Mouse (Mus musculus): ENCODE results near the gene Ptprd. TPM values are rescaled to one million over a fixed set of nuclear protein-coding genes. Genes with fewer than 3 reads are reported as not detected.

Ptprd gene
- 10 to 100 TPM in 1 of 4 experiments, 1 to 10 TPM in 3; 5.5 to 10.7 (median 7.3) TPM for total RNA-seq (2022)

DNA sequence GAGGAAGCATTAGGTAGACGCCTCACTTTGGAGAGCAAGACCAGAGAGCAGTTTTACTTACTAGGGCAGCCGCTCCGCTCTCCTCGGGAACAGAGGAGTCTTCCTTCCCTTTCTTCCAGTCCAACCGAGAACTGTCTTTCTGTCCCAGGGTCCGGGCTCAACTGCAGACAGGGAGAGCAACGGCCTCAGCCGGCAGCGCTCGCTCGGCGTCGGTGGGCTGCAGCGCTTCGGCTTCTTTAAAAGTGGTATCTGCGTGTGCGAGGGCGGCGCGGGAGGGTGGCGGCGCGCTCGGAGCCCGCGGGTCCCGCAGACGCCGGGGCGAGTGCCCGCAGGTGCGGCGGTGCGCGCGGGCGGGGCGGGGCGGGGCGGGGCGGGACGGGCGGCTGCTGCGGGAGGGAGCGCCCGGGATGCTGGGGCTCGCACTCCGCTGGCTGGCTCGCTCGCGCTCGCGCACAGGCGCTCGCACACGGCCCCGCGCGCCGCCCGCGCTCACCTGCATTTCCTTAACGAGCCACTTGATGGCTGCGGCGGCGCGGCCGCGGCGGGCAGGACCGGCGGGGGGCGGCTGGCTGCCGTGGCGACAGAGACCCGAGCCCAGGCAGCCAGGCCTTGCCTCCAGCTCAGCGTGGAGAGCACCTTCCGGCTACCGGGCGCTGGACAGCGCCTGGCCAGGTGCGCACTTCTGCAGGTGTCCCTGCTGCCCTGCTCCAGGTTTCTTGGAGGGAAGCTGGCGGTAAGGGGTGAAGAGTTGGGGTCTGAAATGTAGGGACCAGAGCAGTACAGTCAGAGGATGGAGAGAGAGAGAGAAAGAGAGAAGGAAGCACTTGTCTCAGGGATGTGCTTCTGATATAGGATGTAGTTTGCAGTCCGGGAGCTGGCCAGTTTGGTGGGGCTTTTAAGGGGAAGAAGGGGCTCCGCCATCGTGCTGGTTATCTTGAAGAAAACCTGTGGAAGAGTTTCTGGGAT is at the start of gene Ptprd:
TSS of gene Ptprd (minus strand) at position 433 of the 966 bp plus-strand sequence.
- DNase-seq (ENCODE audit: low spot score), result no peak

DNA sequence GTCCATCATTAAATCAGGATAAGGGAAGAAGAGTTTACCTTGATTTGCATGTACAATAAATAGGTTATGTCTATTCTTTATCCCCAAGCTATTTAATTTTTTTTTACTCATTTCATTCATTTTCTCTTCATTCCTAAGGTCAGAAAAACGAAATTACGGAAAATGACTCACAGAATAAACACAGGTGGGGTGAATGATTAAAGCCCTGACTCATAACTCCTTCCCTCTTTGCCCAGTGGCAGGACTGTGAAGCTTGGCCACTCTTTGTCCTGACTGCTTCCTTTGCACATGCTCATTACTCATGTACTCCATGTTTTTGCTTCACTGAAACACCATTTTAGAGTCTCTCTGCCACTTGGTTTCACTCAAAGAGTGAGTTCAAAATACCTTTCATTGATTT is 24.1 kb upstream of the Ptprd start:
- DNase-seq (ENCODE audit: low spot score), result no peak

DNA sequence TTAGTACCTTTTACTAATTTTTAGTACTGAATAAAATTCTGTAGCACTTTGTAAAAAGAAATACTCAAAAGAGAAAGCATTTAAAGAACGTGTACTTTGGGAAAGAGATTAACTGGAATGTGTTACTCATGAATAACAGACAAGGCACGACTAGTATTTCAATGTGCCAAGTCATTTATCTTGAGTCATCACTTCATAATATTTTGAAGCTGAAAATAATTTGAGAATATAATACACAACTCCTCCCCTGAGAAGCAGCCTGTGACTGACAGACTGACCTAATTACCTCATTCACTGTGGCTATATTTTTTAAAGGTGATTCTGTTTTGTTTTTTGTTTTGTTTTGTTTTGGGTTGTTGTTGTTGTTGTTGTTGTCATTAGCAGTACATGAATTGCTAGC is 23.6 kb upstream of the Ptprd start:
- DNase-seq (ENCODE audit: low spot score), result no peak

DNA sequence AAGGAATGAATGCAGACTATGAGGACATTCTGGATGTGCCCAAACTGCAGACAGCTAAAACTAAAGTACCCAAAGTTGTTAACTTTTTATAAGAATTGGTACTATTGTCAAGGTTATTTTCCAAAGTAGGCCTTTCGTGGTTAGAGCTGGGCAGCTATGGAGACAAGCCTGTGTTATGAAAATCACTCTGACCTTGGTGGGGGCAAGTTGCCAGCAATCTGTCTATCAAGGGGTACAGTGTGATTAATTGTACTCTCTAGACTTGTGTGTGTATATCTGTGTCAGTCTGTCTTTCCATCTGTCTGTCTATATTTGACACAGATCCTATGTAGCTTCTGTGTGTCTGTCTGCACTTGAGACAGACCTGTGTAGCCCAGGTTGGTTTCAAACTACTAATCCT is 22.9 kb upstream of the Ptprd start:
- no peak for DNase-seq (ENCODE audit: low spot score)

DNA sequence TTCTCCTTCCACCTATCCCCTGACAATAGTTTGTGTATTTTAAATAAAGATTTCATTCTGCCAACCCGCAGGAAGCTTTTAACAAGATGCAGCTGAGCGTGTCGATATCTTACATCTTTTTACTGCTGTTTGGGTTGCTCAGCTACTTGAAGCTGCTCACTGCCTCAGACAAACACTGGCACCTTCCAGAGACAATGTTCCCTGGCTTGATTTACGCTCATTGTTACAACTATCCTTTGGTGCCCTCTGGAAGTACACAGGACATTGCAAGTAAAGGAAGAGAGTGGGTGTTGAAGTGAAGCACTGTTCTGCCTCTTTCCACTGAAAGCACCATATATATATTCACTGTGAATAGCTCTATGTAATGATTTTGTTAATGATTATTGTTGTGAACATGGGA is 2.2 kb upstream of the Ptprd start:
- DNase-seq (ENCODE audit: low spot score), result no peak

DNA sequence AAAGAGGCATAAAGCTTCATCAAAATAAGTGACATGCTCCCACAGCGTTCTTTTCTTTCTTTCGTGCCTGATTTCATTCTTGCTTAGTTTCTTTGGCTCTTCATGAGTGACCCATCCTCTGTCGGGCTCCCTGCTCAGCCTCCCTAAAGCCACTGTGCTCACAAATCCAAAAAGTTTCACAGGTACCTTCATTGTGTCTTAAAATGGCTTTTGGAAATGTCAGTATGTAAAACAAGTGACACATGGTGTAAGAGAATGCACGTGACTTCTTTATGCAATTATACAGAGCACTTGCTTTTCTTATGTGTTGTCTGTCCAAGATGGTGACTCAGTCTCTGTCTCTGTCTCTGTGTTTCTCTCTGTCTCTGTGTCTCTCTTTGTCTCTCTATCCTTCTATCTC is 1.2 kb upstream of the Ptprd start:
- no peak for DNase-seq (ENCODE audit: low spot score)

DNA sequence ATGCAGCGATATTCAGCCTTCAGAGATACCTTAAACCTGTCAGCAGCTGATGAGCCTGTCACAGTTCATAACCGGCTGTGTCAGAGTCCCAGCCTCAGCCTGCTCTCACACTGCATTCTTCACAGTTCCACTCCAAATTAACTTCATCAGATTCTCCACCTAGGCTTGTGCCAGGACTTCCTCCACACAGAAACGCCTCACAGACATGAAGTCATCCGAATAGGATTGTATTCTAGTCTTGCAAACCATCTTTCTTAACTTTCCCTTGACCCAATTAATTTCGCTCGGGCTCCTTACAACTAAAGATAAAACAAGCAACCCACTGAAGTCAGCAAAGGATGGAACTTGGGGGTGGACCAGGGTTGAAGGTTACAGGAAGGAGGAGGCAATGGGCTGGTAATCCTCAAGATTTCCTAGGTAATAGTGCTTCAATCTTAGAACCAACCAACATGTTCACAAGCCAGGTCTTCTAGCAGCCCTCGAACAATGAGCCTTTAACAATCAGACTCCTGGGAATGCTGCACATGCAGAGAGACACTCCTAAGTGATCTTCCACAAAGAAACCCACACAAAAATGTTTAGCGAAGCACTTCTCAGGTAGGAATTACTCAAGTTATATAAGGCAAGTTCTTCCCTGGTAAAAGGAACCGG is 758 bp downstream of the Ptprd start:
- DNase-seq (ENCODE audit: low spot score), result no peak

DNA sequence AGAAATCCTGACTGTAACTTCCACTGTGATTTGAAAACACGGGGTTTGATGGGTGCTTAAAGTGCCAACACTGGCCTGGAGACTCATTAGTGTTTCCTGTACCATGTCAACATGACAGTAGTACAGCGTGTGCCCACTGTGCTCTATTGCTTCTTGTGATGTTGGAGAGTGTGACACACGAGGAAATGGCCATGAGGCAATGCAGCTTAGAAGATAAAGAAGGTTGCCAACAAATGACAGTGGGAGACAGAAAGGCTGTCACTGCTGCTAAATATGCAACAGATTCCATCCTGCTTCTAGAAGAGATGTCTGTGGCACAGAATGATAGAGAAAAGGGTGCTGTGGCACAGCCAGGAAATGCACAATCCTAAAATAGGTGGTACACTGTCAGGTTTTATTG is 6.7 kb downstream of the Ptprd start:
- no peak for DNase-seq (ENCODE audit: low spot score)

DNA sequence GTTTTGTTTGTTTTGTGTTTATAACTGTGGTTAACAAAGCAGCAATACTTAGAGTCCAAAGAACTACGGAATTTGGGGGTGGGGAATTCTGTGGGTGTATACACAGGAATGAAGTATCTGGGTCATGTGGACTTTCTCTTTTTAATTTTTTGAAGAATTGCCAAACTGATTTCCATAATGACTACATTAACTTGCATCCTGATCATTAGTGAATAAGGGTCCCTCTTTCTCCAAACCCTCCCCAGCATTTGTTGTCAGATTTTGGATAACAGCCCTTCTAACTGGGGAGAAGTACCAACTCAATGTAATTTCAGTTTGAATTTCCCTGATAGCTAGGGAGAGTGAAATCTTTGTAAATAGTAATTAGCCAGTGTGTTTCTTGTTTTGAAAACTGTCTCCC is 43.3 kb downstream of the Ptprd start:
- DNase-seq (ENCODE audit: low spot score), result no peak

DNA sequence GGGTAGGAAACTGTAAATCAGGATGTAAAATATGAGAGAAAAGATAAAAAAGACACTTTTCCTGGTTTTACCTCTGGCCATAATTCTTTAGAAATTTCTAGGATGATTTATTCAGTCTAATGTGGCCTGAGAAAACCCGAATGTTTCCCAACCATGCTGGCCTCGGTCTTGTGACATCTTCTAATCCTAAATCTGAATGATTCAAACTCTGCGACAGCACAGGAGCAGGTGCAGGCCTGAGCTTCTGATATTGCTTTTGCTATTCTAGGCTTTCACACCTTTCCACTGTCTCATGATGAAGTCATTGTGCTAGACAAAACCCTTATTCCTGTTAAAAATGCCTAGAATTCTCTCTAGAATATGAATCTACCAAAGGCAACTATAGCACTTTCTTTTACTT is 51.3 kb downstream of the Ptprd start:
- no peak for DNase-seq (ENCODE audit: low spot score)

DNA sequence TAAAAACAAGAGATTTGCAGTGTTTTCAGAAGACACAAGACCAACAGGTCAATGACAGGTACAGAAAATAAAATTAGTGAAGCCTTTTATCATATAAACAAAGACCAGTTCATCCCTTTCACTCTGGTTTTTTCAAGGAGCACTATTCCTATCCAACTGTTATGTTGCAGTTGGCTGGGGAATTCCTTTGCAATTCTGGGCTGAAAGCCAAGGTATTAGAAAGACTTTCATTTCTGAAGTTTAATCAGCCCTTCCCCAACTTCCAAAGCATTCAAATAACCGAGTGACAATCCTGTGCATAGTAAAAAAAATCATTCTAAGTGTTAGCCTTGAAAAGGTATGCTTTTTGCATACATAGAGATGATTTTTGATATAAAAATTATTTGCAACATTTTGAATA is 61.2 kb downstream of the Ptprd start:
- no peak for DNase-seq (ENCODE audit: low spot score)

DNA sequence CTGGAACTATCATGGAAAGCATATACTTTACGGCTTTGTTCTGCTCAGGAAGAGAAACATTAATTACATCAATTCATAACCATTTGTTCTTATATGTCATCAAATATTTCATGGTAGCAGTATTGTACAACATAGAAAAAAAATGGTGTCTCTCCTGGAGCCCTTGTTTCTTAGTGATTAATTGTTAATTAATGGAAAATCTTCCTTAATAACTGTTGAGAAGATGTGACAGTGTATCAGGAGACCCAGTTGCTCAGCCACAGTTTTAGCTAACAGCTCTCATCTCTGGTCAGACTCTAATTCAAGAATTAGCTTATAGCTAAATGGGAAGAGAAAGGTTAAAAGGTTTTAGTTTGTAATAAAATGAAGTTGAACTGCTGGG is 69.0 kb downstream of the Ptprd start:
- no peak for DNase-seq (ENCODE audit: low spot score)

DNA sequence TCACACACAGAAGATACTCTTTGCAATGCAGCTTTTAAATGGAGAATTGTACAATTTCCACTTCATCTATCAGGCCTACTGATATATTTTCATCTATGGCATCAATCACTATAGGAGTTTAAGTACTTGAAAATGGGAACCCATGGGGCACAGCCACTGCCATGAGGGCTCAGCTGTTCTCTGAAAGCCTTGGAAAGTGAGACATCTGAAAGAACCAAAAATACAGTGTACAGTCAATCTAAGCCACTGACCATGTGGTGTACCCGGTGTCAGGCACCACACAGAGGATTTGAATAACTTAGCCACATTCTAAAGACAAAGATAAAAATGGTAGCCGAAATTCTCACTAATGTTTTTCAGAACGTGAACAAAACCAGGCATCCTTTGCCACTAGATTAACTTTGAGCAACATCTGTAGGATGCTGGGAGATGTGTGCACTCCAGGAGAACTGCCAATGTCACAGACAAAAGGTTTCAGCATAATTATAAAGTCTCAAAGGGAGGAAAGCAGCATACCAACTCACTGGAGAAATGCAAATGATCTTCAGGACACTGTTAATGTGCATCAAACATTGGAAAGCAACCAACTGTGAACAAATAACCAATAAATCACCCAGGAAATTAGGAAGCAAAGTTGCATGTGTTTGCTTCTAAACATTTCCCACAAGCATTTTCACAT is 69.5 kb downstream of the Ptprd start:
- no peak for DNase-seq (ENCODE audit: low spot score)

DNA sequence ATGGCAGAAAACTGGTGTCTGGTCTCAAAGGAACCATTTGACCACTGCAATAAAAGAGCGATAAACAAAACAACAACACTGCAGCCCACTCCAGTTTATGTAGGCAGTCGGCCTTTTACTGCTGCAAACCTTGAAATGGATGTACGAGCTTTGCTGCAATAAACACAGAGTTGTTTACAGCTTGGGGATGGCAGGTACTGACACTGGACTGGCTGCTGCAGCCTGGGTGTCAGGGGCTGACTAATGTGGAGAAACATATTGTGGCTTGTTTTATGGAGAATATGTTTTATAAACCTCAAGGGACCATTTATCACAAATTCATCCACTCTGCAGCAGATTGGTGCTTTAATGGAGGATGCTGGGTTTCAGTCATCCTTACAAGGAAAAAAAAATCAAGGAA is 100.9 kb downstream of the Ptprd start:
- DNase-seq (ENCODE audit: low spot score), result no peak

DNA sequence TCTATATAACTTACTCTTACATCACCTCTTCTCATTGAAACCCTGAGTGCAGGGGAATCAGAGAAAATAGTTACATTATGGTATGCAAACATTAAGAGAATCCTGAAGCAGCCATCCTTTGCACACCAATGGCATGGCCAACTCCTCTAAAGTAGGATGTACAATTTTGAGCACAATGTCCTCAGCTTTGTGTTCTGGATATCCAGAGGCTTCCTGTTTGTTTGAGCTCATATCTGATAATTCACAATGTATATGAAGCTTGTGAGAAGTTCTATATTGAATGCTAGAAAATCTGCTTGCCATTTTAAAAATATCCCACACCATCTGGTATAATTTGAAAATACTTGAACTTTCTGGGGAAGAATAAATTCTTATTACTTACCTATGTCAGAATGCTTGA is 114.2 kb downstream of the Ptprd start:
- no peak for DNase-seq (ENCODE audit: low spot score)

DNA sequence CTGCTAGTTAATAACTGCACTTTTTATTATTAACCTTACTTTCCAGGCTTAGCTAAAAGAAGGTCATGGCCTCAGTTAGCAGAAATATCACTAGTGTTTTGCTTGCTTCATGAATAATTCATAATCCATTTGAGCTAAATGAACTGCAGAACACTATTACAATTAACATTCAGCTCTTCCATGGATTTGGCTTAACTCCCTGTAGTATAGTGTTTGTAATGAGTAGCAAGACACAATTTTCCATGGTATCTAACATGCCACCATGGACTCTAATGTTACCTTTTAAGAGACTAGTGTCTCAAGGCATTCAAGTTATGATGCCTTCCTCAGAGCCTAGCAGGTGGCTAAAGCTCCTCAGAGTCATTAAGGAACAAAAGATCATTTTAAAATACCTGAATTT is 129.0 kb downstream of the Ptprd start:
- no peak for DNase-seq (ENCODE audit: low spot score)

DNA sequence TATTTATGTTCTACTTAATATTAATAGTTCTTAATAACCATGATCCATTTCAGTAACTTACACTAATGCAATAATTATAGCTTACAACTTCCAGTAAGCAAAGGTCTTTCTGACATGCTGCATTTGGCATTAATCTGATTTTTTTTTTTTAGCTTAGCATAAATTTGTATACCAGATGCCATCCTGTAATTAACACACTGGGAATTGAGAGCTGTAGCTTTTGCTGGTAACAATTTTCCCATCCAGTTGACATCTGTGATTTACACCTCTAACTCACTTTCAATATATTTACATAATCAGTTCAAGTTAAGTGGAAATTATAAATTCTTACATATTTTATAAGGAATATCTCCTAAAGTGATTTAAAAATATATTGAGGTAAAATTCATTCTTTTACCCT is 134.3 kb downstream of the Ptprd start:
- no peak for DNase-seq (ENCODE audit: low spot score)

DNA sequence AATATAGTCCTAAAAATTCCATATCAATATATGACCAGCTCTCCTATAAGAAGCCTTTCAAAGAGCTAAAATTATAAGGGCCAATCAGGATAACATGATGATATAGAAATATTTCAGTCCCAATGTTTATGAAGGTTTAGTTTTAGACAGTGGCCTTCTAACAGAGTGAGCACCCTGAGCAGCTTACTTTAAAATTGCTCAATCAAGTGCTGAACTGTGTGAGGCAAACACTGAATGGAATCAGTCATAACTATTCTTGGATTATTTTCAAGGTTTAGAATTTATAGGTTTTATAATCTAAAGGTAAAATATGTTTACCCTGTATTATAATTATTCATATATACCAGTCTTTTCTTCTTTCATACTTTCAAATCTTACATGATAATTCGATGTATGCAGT is 134.7 kb downstream of the Ptprd start:
- DNase-seq (ENCODE audit: low spot score), result no peak

DNA sequence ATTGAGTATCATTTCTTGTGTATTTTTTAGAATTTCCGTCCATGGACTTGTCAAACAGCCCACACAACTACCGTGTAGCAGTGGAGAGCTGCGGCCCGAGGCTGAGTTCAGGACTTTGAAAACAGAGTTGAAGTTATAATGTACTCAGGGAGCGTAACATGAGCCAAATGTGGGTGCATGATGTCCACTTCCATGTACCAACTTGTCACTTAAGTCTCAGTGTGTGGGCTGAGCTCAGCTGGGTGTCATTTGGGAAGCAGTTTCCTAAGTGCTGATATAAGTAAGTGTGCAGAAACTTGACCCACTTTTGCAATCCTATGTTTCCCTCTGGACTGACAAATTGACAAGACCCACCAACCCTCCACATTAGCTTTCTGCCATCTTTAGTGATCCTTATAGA is 173.4 kb downstream of the Ptprd start:
- DNase-seq (ENCODE audit: low spot score), result no peak

DNA sequence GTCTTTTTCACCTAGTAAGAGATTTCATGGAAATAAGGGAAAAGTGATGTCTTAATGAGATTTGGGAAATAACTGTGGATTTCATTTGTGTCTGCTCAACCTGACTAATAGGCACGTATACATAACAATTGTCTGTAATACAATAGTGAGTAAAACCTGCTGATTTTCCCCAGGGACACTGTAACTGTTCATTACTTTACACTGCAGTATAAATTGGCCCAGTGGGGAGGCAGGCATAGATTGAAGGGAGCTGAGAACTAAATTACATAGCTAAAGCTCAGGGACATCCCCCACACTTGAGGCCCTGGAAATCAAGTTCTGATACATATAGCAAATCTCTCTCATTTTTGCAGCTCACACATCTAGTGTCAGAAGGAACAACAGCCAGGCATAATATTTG is 209.7 kb downstream of the Ptprd start:
- DNase-seq (ENCODE audit: low spot score), result no peak

DNA sequence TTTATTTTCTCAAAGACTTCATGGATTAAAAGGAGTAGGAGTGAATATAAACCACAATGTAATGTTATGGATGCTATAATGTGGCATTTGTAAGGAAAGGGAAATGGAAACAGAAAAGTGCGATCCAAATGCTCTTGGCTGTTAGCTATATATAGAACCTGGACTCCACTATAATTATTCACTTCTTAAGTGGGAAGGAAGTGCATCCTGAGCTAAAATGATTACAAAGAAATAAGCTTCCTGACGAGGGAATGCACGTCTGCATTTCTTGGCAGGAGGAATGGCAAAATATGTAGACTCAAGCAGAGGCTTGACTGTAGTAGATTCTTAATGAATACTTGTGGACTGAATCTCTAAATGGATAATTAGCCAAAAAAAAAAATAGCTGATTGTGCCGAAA is 219.1 kb downstream of the Ptprd start:
- no peak for DNase-seq (ENCODE audit: low spot score)

DNA sequence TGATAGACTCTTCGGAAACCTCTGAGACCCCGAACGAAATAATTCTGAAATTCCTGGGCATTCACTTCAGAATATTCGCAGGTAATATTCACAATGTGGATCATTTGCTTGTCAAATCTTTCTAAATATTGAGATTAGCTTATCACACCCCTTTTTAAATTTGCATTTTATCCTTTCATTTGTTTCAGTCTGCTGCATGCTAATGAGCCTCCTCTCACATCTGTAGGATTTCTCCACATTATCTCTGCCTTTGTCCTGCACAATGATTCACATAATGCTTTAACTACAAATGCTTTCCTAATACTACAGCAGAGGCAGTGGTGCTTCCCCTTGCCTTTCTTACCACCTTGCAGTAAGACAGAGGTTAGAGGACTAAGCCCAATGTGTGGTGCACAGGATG is 229.7 kb downstream of the Ptprd start:
- no peak for DNase-seq (ENCODE audit: low spot score)

DNA sequence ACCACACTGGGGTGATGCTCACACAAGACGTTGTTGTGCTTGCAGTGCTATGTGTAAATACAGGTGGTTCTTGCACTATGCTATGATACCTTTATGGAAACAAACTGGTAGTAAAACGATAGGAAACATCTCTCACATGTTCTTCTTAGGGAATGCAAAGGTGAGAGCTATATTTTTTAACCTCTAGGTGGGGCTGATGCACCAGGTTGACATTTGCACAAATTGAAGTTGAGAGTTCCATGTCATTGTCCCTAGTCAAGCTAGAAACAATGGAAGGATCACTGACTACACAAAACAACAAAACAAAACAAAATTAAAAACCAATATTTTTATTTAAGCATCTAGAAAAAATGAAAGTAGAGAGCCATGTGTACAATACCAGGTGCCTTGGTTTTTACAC is 250.1 kb downstream of the Ptprd start:
- no peak for DNase-seq (ENCODE audit: low spot score)
